Comparison of ENCODE assay signal across 8 mouse cellular contexts in genomic region chr5:29568848-29569377, GRCm38 (mm10). TPM values are rescaled to one million over a fixed set of nuclear protein-coding genes. Genes with fewer than 3 reads are reported as not detected.
A peak's percentile ranks its signal among the peaks of the same experiment; 100 is the strongest.
DNase-seq lines count a peak whose midpoint lies in the region; ATAC-seq and TF ChIP-seq lines count a peak whose summit lies in the region.

Gene Ube3c (plus strand): TSS chr5:29569242.

- CTCF ChIA-PET in Patski (lab: Charles Lee), result interaction anchor here (1.2 to 1.7 kb wide), 2 partner anchors 18 to 22 kb away, joined by 3 to 6 read pairs; no protein-coding TSS in a partner anchor

- peaks cover 22% of the 10 kb centered on the region for H3K27me3 ChIP-seq in Patski
- 0 out of 2 replicates have a peak, but pooled peaks cover 3% of the 10 kb centered on the region for H3K27me3 ChIP-seq in hindbrain, embryonic 13.5 days

- POLR2A ChIA-PET in Patski (lab: Charles Lee), result interaction anchor here (1.1 kb wide), 1 partner anchor 191 kb away, joined by 3 read pairs; the partner anchor contains the start of gene Lmbr1

- TF ChIP-seq CTCF in Patski (IDR thresholded peaks at IDR 0.05), result no peak

- in situ Hi-C loops in Patski (cut with MboI; ENCODE audit: low pct_unique_long_range_greater_than_20kb), result no loop called here

- H3K27ac ChIP-seq in hindbrain, embryonic 13.5 days, result peak within 1 kb of the TSS; percentile 94

- peak within 1 kb of the TSS; percentile 96 for H3K4me2 ChIP-seq in hindbrain, embryonic 13.5 days

- H3K4me3 ChIP-seq in hindbrain, embryonic 13.5 days, result peak within 1 kb of the TSS; percentile 90

- under 1% methylated on average over 65 of the region's 72 CpGs for WGBS in hindbrain, embryonic 13.5 days

- peak within 1 kb of the TSS; percentile 90 for H3K9ac ChIP-seq in hindbrain, embryonic 13.5 days

- no peaks in the 10 kb centered on the region for H3K36me3 ChIP-seq in hindbrain, embryonic 13.5 days

- DNase-seq in Patski (ENCODE audit: low read depth, low spot score), result peak; percentile 83
- peak; percentile 99 to 100 for DNase-seq in cerebellum, postnatal 14 days
- peak; percentile 98 for DNase-seq in frontal cortex, postnatal 14 days (ENCODE audit: low spot score in 2 of 2)
- DNase-seq in layer of hippocampus, postnatal 25 days (ENCODE audit: extremely low spot score in 1 of 2, low spot score in 1 of 2), result peak; percentile 93 to 95
- DNase-seq in lung, postnatal 25 days (ENCODE audit: low spot score), result peak; percentile 98
- DNase-seq in retina, embryonic 14.5 days (ENCODE audit: low spot score), result peak; percentile 96
- DNase-seq in thymus, postnatal 4 days, result peak; percentile 98

- H3K4me1 ChIP-seq in hindbrain, embryonic 13.5 days (replicated peaks), result peaks cover 21% of the 10 kb centered on the region

- H3K9me3 ChIP-seq in hindbrain, embryonic 13.5 days, result no peaks in the 10 kb centered on the region

- peak; percentile 89 for ATAC-seq in Patski
- peak; percentile 97 for ATAC-seq in hindbrain, embryonic 13.5 days (ENCODE audit: low FRiP score)

RNA-seq across cellular contexts. Expression of gene Ube3c, which starts in this region (rescaled TPM):
- 57.4 TPM for polyA plus RNA-seq in Patski (2021)
- polyA plus RNA-seq in hindbrain, embryonic 13.5 days (2015; fragmentation: Nextera tagmentation; extraction: Ambion mirVana), result 24.9 and 27.8 TPM in 2 replicates
- total RNA-seq in layer of hippocampus, postnatal 25 days (2021), result 10 to 100 TPM; 74.1 to 77.5 TPM

Comparison
In these comparisons a context has a peak if more than half of its experiments do, and no peak if none do; other contexts are left out.
1. Peak in every context shown above with its lines: DNase-seq, ATAC-seq, H3K4me3 ChIP-seq and H3K27ac ChIP-seq.